Mouse (Mus musculus): ENCODE results near the gene 4921511M17Rik. TPM values are rescaled to one million over a fixed set of nuclear protein-coding genes. Genes with fewer than 3 reads are reported as not detected.
A peak's percentile ranks its signal among the peaks of the same experiment; 100 is the strongest.
"Not testable (repeated sequence)": the region's sequence is repeated elsewhere in the genome, so short reads cannot be mapped to it uniquely, and the experiment has no call there.

Gene 4921511M17Rik
- not detected in 2 replicates for polyA plus RNA-seq (2015; fragmentation: Nextera tagmentation; extraction: Ambion mirVana)

GRCm38 (mm10) chrX:154033727-154034126 lies at the start of gene 4921511M17Rik:
4921511M17Rik (minus strand) TSS chrX:154033827.
- DNase-seq (ENCODE audit: low spot score) = not testable (repeated sequence)

- DNase-seq (ENCODE audit: low spot score) = not testable (repeated sequence)
Measured at GRCm38 (mm10) chrX:154054939-154055338, 21.3 kb upstream of the 4921511M17Rik start, which contains the start of gene Gm10057. Gm10057 (minus strand) TSS chrX:154055039.

GRCm38 (mm10) chrX:154012540-154012939 lies 21.1 kb downstream of the 4921511M17Rik start, which contains the start of gene Samt1:
Samt1 (minus strand) TSS chrX:154012640.
- DNase-seq (ENCODE audit: low spot score) = not testable (repeated sequence)

GRCm38 (mm10) chrX:153976914-153977313 lies 56.7 kb downstream of the 4921511M17Rik start:
- not testable (repeated sequence) for DNase-seq (ENCODE audit: low spot score)

GRCm38 (mm10) chrX:153976467-153976866 lies 57.2 kb downstream of the 4921511M17Rik start:
- DNase-seq (ENCODE audit: low spot score) = not testable (repeated sequence)

GRCm38 (mm10) chrX:153974450-153974849 lies 59.2 kb downstream of the 4921511M17Rik start:
- peak; percentile 17 for DNase-seq (ENCODE audit: low spot score)

Other genes with a start within 250 kb of the 4921511M17Rik start
- gene Spin2c, start 201.6 kb downstream of the 4921511M17Rik start, polyA plus RNA-seq (2015; fragmentation: Nextera tagmentation; extraction: Ambion mirVana) = 2.8 and 3.7 TPM in 2 replicates
- not detected in 2 replicates for gene Samt1, start 21.2 kb downstream of the 4921511M17Rik start, polyA plus RNA-seq (2015; fragmentation: Nextera tagmentation; extraction: Ambion mirVana)
- gene Gm10057, start 21.2 kb upstream of the 4921511M17Rik start, polyA plus RNA-seq (2015; fragmentation: Nextera tagmentation; extraction: Ambion mirVana) = not detected in 2 replicates
- gene Gm15140, start 86.9 kb upstream of the 4921511M17Rik start, polyA plus RNA-seq (2015; fragmentation: Nextera tagmentation; extraction: Ambion mirVana) = not detected in 2 replicates